In genomic region chrX:85558931-85559330, GRCm38 (mm10) we compare ENCODE assay signal across 17 mouse cellular contexts.
"Had no signal": no experiment of that assay in that cellular context is flagged by ENCODE, and none has a peak within 500 bp of the region (broad histone marks: within the 10 kb centered on the region; RNA-seq: fewer than 3 reads in every experiment).

No protein-coding gene starts in this region.

- H3K27ac ChIP-seq: liver, embryonic 15.5 days; lung, embryonic 15.5 days; macrophage; midbrain, embryonic 13.5 days; midbrain, embryonic 15.5 days; neural tube, embryonic 12.5 days had no signal

- DNase-seq: liver, postnatal 0 days; lung, adult 2 months; lung, postnatal 14 days; lung, postnatal 36 days; retina, postnatal 1 day; right cerebral cortex, postnatal 4 days; spleen, adult 18-20 months; thymus, adult 18-20 months; thymus, postnatal 25 days; thymus, postnatal 4 days had no signal

- H3K4me3 ChIP-seq: liver, embryonic 15.5 days; lung, embryonic 15.5 days; megakaryocyte, embryonic 14.5 days; midbrain, embryonic 13.5 days; midbrain, embryonic 15.5 days; neural tube, embryonic 12.5 days had no signal

- H3K4me1 ChIP-seq: liver, embryonic 15.5 days; lung, embryonic 15.5 days; megakaryocyte, embryonic 14.5 days; midbrain, embryonic 13.5 days; midbrain, embryonic 15.5 days; neural tube, embryonic 12.5 days had no signal

- H3K27me3 ChIP-seq: liver, embryonic 15.5 days; lung, embryonic 15.5 days; midbrain, embryonic 13.5 days; midbrain, embryonic 15.5 days; neural tube, embryonic 12.5 days had no signal
